Mouse (Mus musculus): Measurements from ENCODE around the gene 4930470P17Rik.

The 4930470P17Rik gene

GRCm38 (mm10) chr2:170578588-170578987 lies 23.2 kb downstream of the 4930470P17Rik start:
- no peak for DNase-seq

GRCm38 (mm10) chr2:170577502-170577901 lies 24.3 kb downstream of the 4930470P17Rik start:
- no peak for DNase-seq

- DNase-seq = no peak
These were observed 25.7 kb downstream of the 4930470P17Rik start for GRCm38 (mm10) chr2:170576077-170576476.

- no peak for DNase-seq
These were observed 36.8 kb downstream of the 4930470P17Rik start for GRCm38 (mm10) chr2:170564995-170565394.

- no peak for DNase-seq
These were observed 37.6 kb downstream of the 4930470P17Rik start for GRCm38 (mm10) chr2:170563956-170564855.

- DNase-seq = no peak
These were observed 49.7 kb downstream of the 4930470P17Rik start for GRCm38 (mm10) chr2:170552088-170552487.

- no peak for DNase-seq
These were observed 51.6 kb downstream of the 4930470P17Rik start for GRCm38 (mm10) chr2:170550240-170550639.

- peak; percentile 49 to 73 for DNase-seq
These were observed 52.7 kb downstream of the 4930470P17Rik start for GRCm38 (mm10) chr2:170549146-170549545.

GRCm38 (mm10) chr2:170548046-170548445 lies 53.8 kb downstream of the 4930470P17Rik start:
- DNase-seq = no peak

GRCm38 (mm10) chr2:170547526-170547925 lies 54.3 kb downstream of the 4930470P17Rik start:
- peak; percentile 13 to 51 for DNase-seq

GRCm38 (mm10) chr2:170545745-170546144 lies 56.1 kb downstream of the 4930470P17Rik start:
- DNase-seq = peak in 1 of 2 experiments; percentile 15

- peak in 1 of 2 experiments; percentile 20 for DNase-seq
These were observed 56.9 kb downstream of the 4930470P17Rik start for GRCm38 (mm10) chr2:170544950-170545349.

- peak; percentile 36 to 52 for DNase-seq
These were observed 57.7 kb downstream of the 4930470P17Rik start for GRCm38 (mm10) chr2:170544159-170544558.

GRCm38 (mm10) chr2:170543625-170544024 lies 58.2 kb downstream of the 4930470P17Rik start:
- DNase-seq = no peak

- DNase-seq = peak in 1 of 2 experiments; percentile 6
These were observed 62.6 kb downstream of the 4930470P17Rik start for GRCm38 (mm10) chr2:170539211-170539610.

- no peak for DNase-seq
These were observed 66.0 kb downstream of the 4930470P17Rik start for GRCm38 (mm10) chr2:170535841-170536240.

GRCm38 (mm10) chr2:170534803-170535174 lies 67.0 kb downstream of the 4930470P17Rik start:
- no peak for DNase-seq

GRCm38 (mm10) chr2:170534116-170534802 lies 67.6 kb downstream of the 4930470P17Rik start:
- DNase-seq = no peak

GRCm38 (mm10) chr2:170530256-170530655 lies 71.6 kb downstream of the 4930470P17Rik start:
- no peak for DNase-seq

- no peak for DNase-seq
These were observed 72.1 kb downstream of the 4930470P17Rik start for GRCm38 (mm10) chr2:170529766-170530165.

All from kidney, postnatal 25 days (tissue).